Mouse (Mus musculus) kidney, postnatal 4 days (tissue): ENCODE data around the gene Hoxd8.
A peak's percentile ranks its signal among the peaks of the same experiment; 100 is the strongest.

Experiments
- DNase-seq, 2 experiments: peaks; one replicate each; pipeline ENCODE4 v3.0.0; 2021; ENCODE audit warnings: mixed read lengths in 2 of 2

Gene Hoxd8

GRCm38 (mm10) chr2:74752431-74753174, 48.2 kb downstream of the Hoxd8 start:
- DNase-seq: peak; percentile 52 to 59

- DNase-seq: no peak
Measured at GRCm38 (mm10) chr2:74753175-74753523, 48.7 kb downstream of the Hoxd8 start.

GRCm38 (mm10) chr2:74753711-74754110, 49.3 kb downstream of the Hoxd8 start:
- no peak for DNase-seq
